Mouse (Mus musculus) cerebellum, adult 9-11 months (tissue): Measurements from ENCODE around the gene Odf2.
"Not testable (repeated sequence)": the region's sequence is repeated elsewhere in the genome, so short reads cannot be mapped to it uniquely, and the experiment has no call there.

Experiments
- DNase-seq: peaks from one replicate; pipeline ENCODE4 v3.0.0; 2022

The Odf2 gene

DNA sequence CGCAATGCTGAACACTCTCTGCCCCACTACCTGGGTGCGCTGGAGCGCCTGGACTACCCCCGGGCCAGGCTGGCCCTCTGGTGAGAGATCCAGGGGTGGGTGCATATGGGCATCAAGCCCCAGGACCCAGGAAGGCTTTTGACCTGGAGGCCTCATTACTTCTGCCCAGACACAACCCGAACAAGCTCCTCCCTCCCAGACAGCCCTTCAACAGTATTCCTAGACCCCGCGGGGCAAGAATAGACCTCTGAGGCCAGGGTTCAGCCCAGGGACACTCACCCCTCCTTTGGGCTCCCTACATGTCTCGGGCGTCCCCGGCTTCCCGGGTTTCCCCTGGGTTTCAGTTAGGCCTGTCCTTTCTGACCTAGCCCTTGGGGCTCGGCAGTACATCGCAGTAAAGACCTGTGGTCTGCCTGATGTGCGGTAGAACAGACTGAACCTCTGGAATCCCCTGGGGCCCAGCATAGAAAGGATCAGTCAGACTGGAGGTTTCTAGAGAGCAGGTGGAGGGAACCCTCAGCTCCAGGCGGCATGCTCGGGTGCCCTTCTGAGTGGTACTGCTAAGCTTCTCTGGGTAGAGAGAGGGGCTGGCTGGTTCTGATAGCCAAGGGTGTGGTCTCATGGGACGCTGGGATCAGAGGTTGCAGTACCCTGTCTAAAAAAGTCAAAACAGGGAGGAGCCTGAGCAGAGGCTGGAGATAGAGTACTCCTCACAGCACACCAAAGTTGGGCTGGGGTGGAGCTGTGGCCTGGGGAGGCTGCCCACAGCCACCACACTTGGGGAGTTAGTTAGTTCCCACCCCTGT, 19.2 kb upstream of the Odf2 start:
- no peak for DNase-seq

GRCm38 (mm10) chr2:29872581-29873295, 16.3 kb upstream of the Odf2 start:
- DNase-seq = peak; percentile 78

GRCm38 (mm10) chr2:29873801-29874200, 15.2 kb upstream of the Odf2 start:
- no peak for DNase-seq

DNA sequence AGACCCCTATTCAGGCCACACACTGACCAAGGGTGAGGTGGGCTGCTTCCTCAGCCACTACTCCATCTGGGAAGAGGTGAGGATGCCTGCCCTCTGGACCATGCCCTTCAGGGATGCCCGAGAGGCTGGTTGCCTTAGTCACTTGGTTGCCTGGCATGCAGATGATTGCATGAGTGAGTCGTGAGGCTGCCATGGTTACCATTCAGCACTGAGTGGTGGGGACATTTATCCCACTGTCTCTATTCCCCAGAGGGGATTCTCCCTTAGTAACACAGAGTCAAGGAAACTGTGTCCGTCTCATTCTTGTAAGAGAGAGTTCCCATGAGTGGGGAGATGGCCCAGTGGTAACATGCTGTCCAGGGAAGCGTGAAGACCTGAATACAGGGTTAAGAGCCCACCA, 11.0 kb upstream of the Odf2 start:
- no peak for DNase-seq

DNA sequence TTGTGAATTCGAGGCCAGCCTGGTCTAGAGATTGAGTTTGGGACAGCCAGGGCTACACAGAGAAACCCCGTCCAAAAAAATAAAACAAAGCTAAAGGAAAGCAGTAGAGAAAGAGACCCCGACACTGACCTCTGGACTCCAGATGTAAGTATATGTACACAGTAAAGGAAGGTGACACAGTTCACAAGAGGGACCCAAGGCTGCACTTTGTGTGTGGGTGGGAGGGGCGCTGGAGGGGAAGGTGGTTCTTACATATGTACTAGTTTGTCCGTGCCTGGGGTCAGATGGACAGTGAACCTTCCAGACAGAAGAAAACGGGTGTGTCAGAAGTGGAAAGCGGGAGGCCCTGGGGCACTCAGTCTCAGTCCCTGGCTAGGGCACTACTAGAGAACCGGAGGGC, 9.8 kb upstream of the Odf2 start:
- DNase-seq = no peak

DNA sequence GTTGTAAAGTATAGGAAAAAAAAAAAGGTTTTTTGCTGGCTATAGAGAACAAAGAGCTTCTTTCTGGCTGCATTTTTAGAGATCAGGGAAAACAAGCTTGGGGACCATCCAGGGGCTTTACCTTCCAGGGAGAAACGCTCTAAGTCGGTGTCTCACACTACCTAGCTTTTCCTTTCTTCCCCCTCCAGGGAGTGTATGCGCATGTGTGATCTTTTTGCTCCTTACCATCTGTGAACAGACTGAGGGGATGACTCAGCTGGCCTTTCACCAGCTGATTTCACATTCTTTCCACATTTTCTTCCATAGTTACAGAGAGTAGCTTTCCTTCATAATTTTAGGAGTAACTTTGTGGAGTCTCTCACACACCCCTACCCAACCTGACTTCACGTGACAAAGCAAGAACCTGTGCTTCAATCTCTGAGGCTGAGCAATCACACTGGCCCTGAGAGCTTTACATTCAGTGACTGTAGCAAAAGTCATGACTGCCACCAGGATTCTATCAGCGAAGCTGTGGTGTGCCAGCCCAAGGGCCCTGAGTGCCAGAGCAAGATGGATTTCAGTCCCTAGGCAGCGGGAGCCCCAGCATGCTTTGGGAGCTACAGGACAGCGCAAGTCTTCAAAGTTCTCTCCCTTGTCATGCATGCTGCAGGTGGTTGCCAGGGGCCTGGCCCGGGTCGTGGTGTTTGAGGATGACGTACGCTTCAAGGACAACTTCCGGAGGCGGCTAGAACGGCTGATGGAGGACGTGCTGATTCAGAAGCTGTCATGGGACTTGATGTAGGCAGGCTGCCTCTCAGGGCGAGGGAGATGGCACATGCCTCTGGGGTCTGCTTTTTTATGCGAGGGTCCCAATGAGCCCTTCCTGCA, 8.8 kb upstream of the Odf2 start:
- peak; percentile 36 for DNase-seq

- not testable (repeated sequence) for DNase-seq
Observed at GRCm38 (mm10) chr2:29886659-29887292, 2.2 kb upstream of the Odf2 start.

DNA sequence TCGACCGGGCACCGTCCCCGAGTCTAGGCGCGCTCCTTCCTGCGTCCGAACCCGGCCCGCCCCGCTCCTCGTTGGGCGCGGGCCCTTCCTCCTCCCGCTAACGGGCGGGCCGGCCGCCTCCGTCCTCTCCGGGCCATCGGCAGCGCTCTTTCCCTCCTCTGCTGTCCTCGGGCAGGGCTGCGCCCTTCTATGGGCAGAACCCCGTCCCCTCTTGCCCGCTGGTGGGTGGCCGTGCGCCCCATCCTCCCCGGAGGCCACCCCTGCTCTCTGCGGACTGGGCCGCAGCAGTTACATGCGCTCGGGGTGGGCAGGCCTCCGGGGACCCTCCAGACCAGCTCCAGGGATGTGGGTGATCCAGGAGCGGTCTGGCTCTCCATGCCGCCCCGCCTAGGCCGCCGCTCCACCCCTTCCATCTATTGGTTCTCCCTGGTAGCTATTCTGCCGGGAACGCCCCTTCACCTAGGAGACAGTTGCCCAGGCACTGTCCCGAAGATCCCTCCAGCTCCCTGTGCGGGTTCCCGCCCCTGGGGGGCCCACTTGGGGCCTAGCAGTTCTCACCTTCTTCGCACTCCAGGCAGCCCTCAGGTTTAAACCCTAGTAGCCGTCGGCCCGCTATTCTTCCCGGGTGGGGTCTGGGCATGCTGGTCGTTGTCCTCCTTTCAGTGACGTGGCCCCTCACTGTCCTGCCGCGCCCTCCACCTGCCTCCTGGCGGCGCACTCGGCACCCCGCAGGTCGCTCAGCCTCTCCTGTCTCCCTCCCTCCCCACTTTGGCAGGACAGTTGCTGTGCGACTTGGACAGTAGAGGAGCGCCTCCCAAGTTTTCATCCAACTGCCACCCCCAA, 1.2 kb downstream of the Odf2 start:
- peak; percentile 94 for DNase-seq

DNA sequence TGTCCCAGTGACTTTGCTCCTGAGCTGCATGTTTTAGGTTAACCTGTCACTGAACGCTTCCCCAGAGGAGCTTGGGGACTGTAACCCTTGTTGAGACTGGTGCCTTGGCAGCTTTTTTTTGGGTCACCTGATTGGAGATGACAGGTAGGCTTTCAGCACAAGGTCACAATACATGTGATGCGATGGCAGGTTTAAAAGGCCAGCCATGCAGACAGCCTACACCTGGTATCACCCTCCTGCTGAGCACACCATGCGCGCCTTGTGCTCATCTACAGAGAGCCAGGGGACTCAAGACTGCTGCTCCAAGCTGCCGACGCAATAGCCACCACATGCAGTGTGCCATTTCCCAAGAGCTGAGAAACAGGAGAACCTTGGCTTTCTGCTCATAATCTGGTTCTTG, 2.8 kb downstream of the Odf2 start:
- DNase-seq = peak; percentile 81

GRCm38 (mm10) chr2:29896071-29896470, 7.0 kb downstream of the Odf2 start:
- peak; percentile 68 for DNase-seq

GRCm38 (mm10) chr2:29897366-29897765, 8.3 kb downstream of the Odf2 start:
- DNase-seq = no peak

DNA sequence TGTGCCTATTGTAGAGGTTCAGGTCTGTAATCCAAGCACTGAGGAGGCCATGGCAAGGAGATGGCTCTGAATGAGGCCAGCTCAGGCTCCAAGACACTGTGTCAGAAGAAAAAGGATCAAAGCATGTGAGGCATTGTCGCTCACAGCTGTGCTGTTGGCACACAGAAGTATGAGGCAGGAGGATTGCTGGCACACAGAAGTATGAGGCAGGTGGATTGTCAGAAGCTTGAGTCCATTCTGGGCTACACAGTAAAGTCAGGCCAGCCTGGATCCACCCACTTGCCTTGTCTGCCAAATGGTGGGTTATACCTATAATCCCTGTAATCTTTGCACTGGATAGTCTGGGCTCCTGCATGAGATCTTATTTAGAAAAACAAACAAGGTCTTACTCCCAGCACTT, 9.1 kb downstream of the Odf2 start:
- no peak for DNase-seq

DNA sequence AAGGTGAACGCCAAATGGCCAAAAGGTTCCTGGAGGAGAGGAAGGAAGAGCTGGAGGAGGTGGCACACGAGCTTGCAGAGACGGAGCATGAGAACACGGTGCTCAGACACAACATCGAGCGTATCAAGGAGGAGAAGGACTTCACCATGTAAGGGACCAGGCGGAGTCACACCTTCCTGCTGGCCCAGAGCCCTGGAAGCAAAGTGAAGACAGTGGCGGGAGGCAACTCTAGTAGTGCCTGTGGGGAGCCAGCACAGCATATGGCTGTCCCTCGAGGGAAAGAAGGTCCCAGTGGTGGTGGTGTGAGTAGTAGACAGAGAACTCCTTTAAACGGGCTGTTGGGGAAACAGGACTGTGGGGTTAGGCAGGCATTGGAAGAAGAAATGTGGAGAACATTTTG, 13.2 kb downstream of the Odf2 start:
- no peak for DNase-seq

- DNase-seq = not testable (repeated sequence)
Observed at GRCm38 (mm10) chr2:29908171-29908570, 19.1 kb downstream of the Odf2 start.

GRCm38 (mm10) chr2:29910042-29910441, 21.0 kb downstream of the Odf2 start:
- DNase-seq = no peak

DNA sequence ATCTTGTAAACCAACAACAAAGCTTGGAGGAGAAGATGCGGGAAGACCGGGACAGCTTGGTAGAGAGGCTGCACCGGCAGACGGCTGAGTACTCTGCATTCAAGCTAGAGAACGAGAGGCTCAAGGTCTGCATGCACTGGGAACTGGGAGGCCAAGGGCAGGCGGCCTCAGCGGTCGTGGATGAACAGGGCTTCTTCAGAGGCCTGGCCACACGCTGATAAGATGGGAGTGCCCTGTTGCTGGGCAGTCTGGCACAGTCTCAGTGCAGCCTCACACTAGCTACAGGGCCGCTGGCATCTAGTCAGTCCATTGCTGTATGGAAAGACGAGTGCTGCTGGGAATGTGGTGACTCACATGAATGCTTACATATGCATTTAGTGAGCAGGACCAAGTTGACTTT, 28.6 kb downstream of the Odf2 start:
- DNase-seq = no peak

GRCm38 (mm10) chr2:29922011-29922410, 33.0 kb downstream of the Odf2 start:
- DNase-seq = peak; percentile 60

DNA sequence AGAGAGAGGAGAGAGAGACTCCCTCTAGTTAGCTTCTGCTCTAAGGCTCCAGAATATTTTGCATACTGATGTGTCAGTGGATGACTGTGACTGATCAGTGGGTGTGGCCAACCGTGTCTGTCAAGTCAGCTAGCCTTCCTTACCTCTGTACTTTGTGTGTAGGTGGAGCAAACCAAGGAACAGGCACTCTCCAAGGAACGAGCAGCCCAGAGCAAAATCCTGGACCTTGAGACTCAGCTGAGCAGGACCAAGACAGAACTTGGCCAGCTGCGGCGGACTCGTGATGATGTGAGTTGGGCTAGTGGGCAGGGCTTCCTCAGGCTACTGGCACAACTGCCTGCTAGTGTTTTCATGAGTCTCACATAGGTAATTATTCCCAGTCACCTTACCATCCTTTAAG, 37.5 kb downstream of the Odf2 start:
- no peak for DNase-seq

GRCm38 (mm10) chr2:29930506-29930905, 41.5 kb downstream of the Odf2 start:
- DNase-seq = peak; percentile 99

DNA sequence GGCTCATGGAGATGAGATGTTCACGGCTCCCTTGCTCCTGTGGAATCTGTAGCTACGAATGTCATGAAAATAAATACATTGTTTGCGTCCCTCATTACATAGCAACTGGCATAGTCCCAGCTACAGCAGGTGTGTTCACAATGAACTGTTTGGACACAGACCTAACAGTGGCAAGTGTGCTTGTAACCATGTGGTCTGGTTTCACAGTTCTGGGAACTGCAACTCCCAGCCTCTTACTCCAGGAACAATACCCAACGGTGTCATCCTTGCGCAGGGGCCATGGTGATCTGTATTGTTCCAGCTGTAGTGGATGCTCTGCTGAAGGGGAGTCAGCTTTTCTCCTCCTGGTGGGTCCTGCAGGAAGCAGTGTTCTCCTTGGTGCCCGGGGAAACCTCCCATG, 42.2 kb downstream of the Odf2 start:
- DNase-seq = peak; percentile 57

DNA sequence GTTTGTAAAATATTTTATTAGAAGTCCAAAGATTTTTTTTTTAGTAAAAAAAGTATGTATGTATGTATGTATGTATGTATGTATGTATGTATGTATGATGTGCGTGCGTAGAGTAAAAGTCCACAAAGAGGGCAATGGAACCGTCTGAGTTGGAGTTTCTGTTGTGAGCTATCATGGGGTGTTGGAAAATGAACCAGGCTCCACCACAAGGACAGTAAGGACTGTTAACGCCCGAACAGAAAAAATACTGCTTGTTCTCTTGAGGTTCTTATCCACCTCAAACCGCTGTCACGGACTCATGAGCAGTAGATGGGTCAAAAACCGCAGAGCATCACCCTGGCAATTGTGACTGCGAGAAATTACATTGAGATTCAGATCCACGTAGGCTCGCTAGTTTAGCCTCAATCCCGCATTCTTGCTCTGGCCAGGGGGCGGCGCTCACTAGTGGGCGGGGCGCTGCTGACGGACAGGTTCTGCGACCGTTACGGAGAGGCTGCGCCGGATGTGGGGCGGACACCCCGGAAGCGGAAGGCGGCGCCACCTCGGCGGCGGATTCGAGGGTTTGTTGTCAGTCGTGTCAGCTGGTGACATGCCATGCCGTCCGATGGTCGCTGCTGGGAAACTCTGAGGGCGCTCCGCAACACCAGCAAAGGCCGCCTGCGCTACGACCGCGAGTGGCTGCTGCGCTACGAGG, 46.0 kb downstream of the Odf2 start, which contains the start of gene Gle1:
Gle1 (plus strand) TSS at position 521 of the 694 bp plus-strand sequence.
- DNase-seq = peak; percentile 95
